Mouse (Mus musculus) T-helper 1 cell (primary cell): Measurements from ENCODE around the gene Atrnl1.

Experiments used
- in situ Hi-C: fragments of 300-600 bp; cut with MboI, MseI; formaldehyde crosslinking; loops from one replicate; pipeline ENCODE4 v1.15.1; 2025; ENCODE audit warnings: high pct_unique_total_duplicates

Gene Atrnl1

GRCm38 (mm10) chr19:57924856-57925255 is 314.0 kb downstream of the Atrnl1 start:
- in situ Hi-C loops = no loop called here

GRCm38 (mm10) chr19:57925681-57926080 is 314.8 kb downstream of the Atrnl1 start:
- in situ Hi-C loops = no loop called here

- in situ Hi-C loops = no loop called here
Measured at GRCm38 (mm10) chr19:57926164-57926860, 315.5 kb downstream of the Atrnl1 start.

- in situ Hi-C loops = no loop called here
Measured at GRCm38 (mm10) chr19:57926941-57927471, 316.2 kb downstream of the Atrnl1 start.

- in situ Hi-C loops = no loop called here
Measured at GRCm38 (mm10) chr19:57927566-57928523, 317.0 kb downstream of the Atrnl1 start.

- in situ Hi-C loops = no loop called here
Measured at GRCm38 (mm10) chr19:57931626-57932025, 320.8 kb downstream of the Atrnl1 start.

GRCm38 (mm10) chr19:57936865-57937264 is 326.0 kb downstream of the Atrnl1 start:
- in situ Hi-C loops = no loop called here

GRCm38 (mm10) chr19:57939166-57939565 is 328.3 kb downstream of the Atrnl1 start:
- in situ Hi-C loops = no loop called here

- in situ Hi-C loops = no loop called here
Measured at GRCm38 (mm10) chr19:57941529-57941928, 330.7 kb downstream of the Atrnl1 start.

- in situ Hi-C loops = no loop called here
Measured at GRCm38 (mm10) chr19:57942281-57942680, 331.4 kb downstream of the Atrnl1 start.

- in situ Hi-C loops = no loop called here
Measured at GRCm38 (mm10) chr19:57943308-57943707, 332.5 kb downstream of the Atrnl1 start.

GRCm38 (mm10) chr19:57944680-57945079 is 333.8 kb downstream of the Atrnl1 start:
- in situ Hi-C loops = no loop called here

GRCm38 (mm10) chr19:57945626-57946250 is 334.9 kb downstream of the Atrnl1 start:
- in situ Hi-C loops = no loop called here

GRCm38 (mm10) chr19:57948489-57948888 is 337.7 kb downstream of the Atrnl1 start:
- in situ Hi-C loops = no loop called here

- in situ Hi-C loops = no loop called here
Measured at GRCm38 (mm10) chr19:57949260-57949917, 338.6 kb downstream of the Atrnl1 start.

- in situ Hi-C loops = no loop called here
Measured at GRCm38 (mm10) chr19:57954131-57954530, 343.3 kb downstream of the Atrnl1 start.

- in situ Hi-C loops = no loop called here
Measured at GRCm38 (mm10) chr19:57956459-57956858, 345.6 kb downstream of the Atrnl1 start.

GRCm38 (mm10) chr19:57957363-57957762 is 346.5 kb downstream of the Atrnl1 start:
- in situ Hi-C loops = no loop called here

- in situ Hi-C loops = no loop called here
Measured at GRCm38 (mm10) chr19:57958154-57958553, 347.3 kb downstream of the Atrnl1 start.

GRCm38 (mm10) chr19:57958726-57959125 is 347.9 kb downstream of the Atrnl1 start:
- in situ Hi-C loops = no loop called here

GRCm38 (mm10) chr19:57961321-57961720 is 350.5 kb downstream of the Atrnl1 start:
- in situ Hi-C loops = no loop called here
